Mouse (Mus musculus): ENCODE measurements at regions not wholly inside any gene's neighbourhood (a gene's known extent, or its start where the extent isn't known, plus 50 kb on each side); places are given as distances from the start of the nearest gene placed in this dataset.

DNA sequence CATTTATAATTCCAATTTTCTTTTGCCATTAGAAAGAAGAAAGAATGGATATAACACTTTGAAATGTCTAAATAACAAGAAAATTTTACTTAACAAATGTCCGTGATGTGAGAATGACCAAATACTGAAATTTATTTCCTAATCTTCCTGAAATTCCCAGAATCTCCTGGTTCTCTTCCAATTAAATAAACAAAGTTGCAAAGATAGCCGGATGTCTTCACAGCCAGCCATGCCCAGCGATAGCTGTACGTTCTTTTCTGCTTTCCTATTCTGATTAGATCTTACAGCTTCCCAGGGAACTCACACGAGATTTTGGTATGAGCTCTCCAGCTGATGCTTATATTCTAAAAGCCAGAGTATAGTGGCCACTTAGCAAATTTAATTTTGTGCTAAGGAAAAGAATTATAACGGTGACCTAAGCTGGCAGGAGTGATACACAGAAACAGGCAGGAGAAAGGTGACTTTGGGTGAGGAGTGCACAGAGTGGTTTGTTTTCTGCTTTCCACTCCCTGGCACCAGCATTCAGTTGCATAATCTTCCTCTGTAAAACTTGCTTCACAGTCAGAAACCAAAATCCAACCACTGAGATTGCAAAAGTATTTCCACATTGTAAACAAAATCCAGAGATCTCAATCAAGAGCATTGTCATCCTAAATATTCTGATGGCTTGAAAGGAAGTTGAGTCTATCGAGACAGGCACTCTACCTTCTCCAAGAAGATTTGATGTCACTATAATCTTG, 74.7 kb upstream of the Foxq1 start:
- peak; percentile 47 for DNase-seq (ENCODE audit: extremely low read depth, low read depth, low spot score)

GRCm38 (mm10) chr13:31486373-31486772, 69.6 kb upstream of the Foxq1 start:
- peak; percentile 58 for DNase-seq (ENCODE audit: extremely low read depth, low read depth, low spot score)

- DNase-seq (ENCODE audit: extremely low read depth, low read depth, low spot score): no peak
Observed at GRCm38 (mm10) chr13:31488186-31488585, 67.7 kb upstream of the Foxq1 start.

DNA sequence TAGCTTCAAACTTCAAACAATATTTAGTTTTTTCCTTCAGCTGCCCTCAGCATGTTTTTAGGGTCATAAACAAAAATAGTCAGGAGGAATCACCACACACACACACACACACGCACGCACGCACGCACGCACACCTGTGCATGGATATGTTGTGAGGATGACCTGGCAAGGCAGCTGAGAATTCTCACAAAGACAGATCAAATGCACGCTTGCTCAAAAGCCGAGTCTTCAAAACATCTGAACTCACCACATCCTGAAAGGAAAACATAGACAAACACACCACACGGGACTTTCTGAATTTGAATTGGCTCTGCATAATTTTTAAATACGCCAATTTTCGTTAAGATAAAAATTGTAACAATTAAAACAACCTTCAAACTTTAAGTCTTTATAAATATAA, 52.7 kb upstream of the Foxq1 start:
- DNase-seq (ENCODE audit: extremely low read depth, low read depth, low spot score): no peak

DNA sequence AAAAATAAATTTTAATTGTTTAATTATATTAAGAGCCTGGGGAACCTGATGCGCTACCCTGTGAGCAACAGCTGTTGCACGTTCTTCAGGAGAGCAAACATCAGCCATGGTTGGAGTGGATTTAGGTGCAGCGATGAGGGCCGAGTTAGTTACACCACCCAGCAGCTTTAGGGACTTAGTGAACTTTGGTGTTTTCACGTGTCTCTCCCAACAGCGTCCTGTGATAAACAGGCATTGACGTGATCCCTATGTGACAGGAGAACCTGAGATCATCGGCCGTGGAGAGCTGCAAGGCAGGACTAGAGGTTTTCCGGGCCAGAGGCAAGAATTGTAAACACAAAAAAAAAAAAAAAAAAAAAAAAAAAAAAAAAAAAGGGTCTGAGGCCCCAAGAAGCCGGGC, 52.1 kb upstream of the Foxq1 start:
- DNase-seq (ENCODE audit: extremely low read depth, low read depth, low spot score): no peak

DNA sequence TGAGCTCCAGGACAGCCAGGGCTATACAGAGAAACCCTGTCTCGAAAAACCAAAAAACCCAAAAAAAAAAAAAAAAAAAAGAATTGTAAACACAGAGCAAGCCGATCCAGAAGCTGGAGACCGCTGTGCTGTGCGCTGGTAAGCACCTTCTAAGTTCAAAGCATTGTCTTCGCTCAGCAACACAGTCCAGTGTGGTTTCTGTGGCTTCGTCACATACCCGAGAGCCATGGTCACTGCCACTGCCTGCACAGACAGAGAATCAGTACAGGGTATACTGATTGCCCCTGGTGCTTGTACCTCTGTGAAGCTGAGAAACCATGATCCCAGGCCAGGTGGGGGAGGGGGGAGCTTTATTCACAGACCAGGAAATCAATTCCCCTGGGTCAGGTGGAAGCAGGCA, 51.6 kb upstream of the Foxq1 start:
- DNase-seq (ENCODE audit: extremely low read depth, low read depth, low spot score): no peak

DNA sequence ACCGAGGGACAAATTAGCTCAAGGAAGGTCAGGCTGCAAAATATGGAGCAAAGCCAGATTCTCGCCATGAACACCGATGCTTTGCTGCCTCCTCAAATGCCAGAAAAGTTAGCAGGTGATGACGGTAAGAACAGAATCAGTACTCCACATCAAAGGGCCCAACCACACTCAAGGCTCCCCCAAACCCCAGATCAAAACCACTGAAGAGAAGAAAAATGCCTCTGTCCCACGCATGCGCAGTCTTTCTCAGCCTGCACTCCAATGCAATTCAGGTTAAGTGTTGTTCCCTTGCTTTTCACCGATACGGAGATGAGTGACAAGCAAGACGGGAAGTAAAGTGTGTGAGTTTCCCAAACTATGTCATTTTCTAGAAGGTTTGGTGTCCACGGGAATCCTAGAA, 50.5 kb upstream of the Foxq1 start:
- DNase-seq (ENCODE audit: extremely low read depth, low read depth, low spot score): no peak
